Mouse (Mus musculus): ENCODE results near the gene Lias.

DNA sequence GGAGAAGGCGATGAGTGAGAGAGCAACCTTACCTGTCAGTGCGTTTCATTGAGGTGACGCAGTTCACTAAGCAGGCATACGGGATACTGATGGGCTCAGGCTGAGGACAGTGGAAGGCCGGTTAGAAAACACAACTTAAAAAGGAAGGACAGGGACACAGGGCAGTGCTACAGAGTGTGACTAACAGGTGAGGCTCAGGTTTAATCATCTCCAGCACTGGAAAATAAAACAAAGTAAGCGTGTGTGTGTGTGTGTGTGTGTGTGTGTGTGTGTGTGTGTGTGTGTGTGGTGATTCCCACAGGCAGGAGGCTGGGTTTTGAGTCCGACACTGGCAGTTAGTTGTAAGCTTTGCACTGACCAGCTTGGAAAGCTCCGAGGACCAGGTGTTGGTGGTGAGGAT is 31.5 kb downstream of the Lias start:
- no peak for TF ChIP-seq CTCF (IDR thresholded peaks at IDR 0.05; ENCODE audit: borderline replicate concordance, insufficient read depth, low read length)
- no peak for TF ChIP-seq POLR2A (IDR thresholded peaks at IDR 0.05; ENCODE audit: low read depth, low read length)
